Mouse (Mus musculus): ENCODE results near the gene Tagln. TPM values are rescaled to one million over a fixed set of nuclear protein-coding genes. Genes with fewer than 3 reads are reported as not detected.

The Tagln gene
- polyA plus RNA-seq, 1 experiment from 2014 or later, result 22.0 TPM

GRCm38 (mm10) chr9:45963577-45963976, 27.7 kb upstream of the Tagln start:
- H3K4me1 ChIP-seq (replicated peaks; ENCODE audit: control insufficient read depth, insufficient read depth, low read length), result no peaks in the 10 kb centered on the region
- H3K9ac ChIP-seq (ENCODE audit: low read length), result no peak overlapping the region
- no peak overlapping the region for H3K4me3 ChIP-seq (ENCODE audit: low read depth, low read length)
- peaks cover 18% of the 10 kb centered on the region for H3K36me3 ChIP-seq (ENCODE audit: control insufficient read depth, insufficient read depth, low read length)
- H3K9me3 ChIP-seq (ENCODE audit: control insufficient read depth, low read length), result no peaks in the 10 kb centered on the region
- H3K4me2 ChIP-seq (ENCODE audit: low read depth, low read length, severe bottlenecking), result no peak overlapping the region
- ATAC-seq (replicated peaks; ENCODE audit: low FRiP score), result no peak
- H3K27me3 ChIP-seq (ENCODE audit: control insufficient read depth, insufficient read depth, low read length), result no peaks in the 10 kb centered on the region
- WGBS, result 96% methylated on average over 6 of the region's 6 CpGs
- DNase-seq (ENCODE audit: low spot score), result no peak
- H3K27ac ChIP-seq (ENCODE audit: low read depth, low read length), result no peak overlapping the region

GRCm38 (mm10) chr9:45961855-45962254, 26.0 kb upstream of the Tagln start:
- ATAC-seq (replicated peaks; ENCODE audit: low FRiP score) (no peak), DNase-seq (ENCODE audit: low spot score) (no peak)
- Histone ChIP-seq H3K9ac (ENCODE audit: low read length) (no peak overlapping the region), H3K4me1 (replicated peaks; ENCODE audit: control insufficient read depth, insufficient read depth, low read length) (no peaks in the 10 kb centered on the region), H3K4me3 (ENCODE audit: low read depth, low read length) (no peak overlapping the region), H3K36me3 (ENCODE audit: control insufficient read depth, insufficient read depth, low read length) (peaks cover 12% of the 10 kb centered on the region), H3K9me3 (ENCODE audit: control insufficient read depth, low read length) (no peaks in the 10 kb centered on the region), H3K27me3 (ENCODE audit: control insufficient read depth, insufficient read depth, low read length) (no peaks in the 10 kb centered on the region), H3K27ac (ENCODE audit: low read depth, low read length) (no peak overlapping the region), H3K4me2 (ENCODE audit: low read depth, low read length, severe bottlenecking) (no peak overlapping the region)
- 92% methylated on average over 2 of the region's 2 CpGs for WGBS

- no peaks in the 10 kb centered on the region for H3K27me3 ChIP-seq (ENCODE audit: control insufficient read depth, insufficient read depth, low read length)
- WGBS, result 85% methylated on average over 7 of the region's 7 CpGs
- H3K27ac ChIP-seq (ENCODE audit: low read depth, low read length), result no peak overlapping the region
- no peak overlapping the region for H3K4me3 ChIP-seq (ENCODE audit: low read depth, low read length)
- no peaks in the 10 kb centered on the region for H3K9me3 ChIP-seq (ENCODE audit: control insufficient read depth, low read length)
- no peak overlapping the region for H3K9ac ChIP-seq (ENCODE audit: low read length)
- H3K36me3 ChIP-seq (ENCODE audit: control insufficient read depth, insufficient read depth, low read length), result peaks cover 9% of the 10 kb centered on the region
- no peak for DNase-seq (ENCODE audit: low spot score)
- peaks cover 3% of the 10 kb centered on the region; the same call in 1 of the 2 replicates for H3K4me1 ChIP-seq (replicated peaks; ENCODE audit: control insufficient read depth, insufficient read depth, low read length)
- no peak for ATAC-seq (replicated peaks; ENCODE audit: low FRiP score)
- H3K4me2 ChIP-seq (ENCODE audit: low read depth, low read length, severe bottlenecking), result no peak overlapping the region
These were observed 23.8 kb upstream of the Tagln start for GRCm38 (mm10) chr9:45959661-45960060.

- Histone ChIP-seq H3K27me3 (ENCODE audit: control insufficient read depth, insufficient read depth, low read length) (no peaks in the 10 kb centered on the region), H3K4me1 (replicated peaks; ENCODE audit: control insufficient read depth, insufficient read depth, low read length) (peaks cover 10% of the 10 kb centered on the region; the same call in 1 of the 2 replicates), H3K9me3 (ENCODE audit: control insufficient read depth, low read length) (no peaks in the 10 kb centered on the region), H3K4me3 (ENCODE audit: low read depth, low read length) (no peak overlapping the region), H3K4me2 (ENCODE audit: low read depth, low read length, severe bottlenecking) (no peak overlapping the region), H3K9ac (ENCODE audit: low read length) (no peak overlapping the region), H3K27ac (ENCODE audit: low read depth, low read length) (no peak overlapping the region; the same call in 1 of the 2 replicates), H3K36me3 (ENCODE audit: control insufficient read depth, insufficient read depth, low read length) (peaks cover 3% of the 10 kb centered on the region; the same call in 1 of the 2 replicates)
- DNase-seq (ENCODE audit: low spot score) (no peak), ATAC-seq (replicated peaks; ENCODE audit: low FRiP score) (no peak)
- 45% methylated on average over 4 of the region's 4 CpGs for WGBS
These were observed 23.0 kb upstream of the Tagln start for GRCm38 (mm10) chr9:45958851-45959250.

GRCm38 (mm10) chr9:45958023-45958670, 22.3 kb upstream of the Tagln start:
- Histone ChIP-seq H3K4me1 (replicated peaks; ENCODE audit: control insufficient read depth, insufficient read depth, low read length) (peaks cover 11% of the 10 kb centered on the region; the same call in 1 of the 2 replicates), H3K4me3 (ENCODE audit: low read depth, low read length) (no peak overlapping the region), H3K27me3 (ENCODE audit: control insufficient read depth, insufficient read depth, low read length) (no peaks in the 10 kb centered on the region), H3K27ac (ENCODE audit: low read depth, low read length) (no peak overlapping the region), H3K4me2 (ENCODE audit: low read depth, low read length, severe bottlenecking) (no peak overlapping the region), H3K36me3 (ENCODE audit: control insufficient read depth, insufficient read depth, low read length) (peaks cover 3% of the 10 kb centered on the region; the same call in 1 of the 2 replicates), H3K9ac (ENCODE audit: low read length) (no peak overlapping the region), H3K9me3 (ENCODE audit: control insufficient read depth, low read length) (no peaks in the 10 kb centered on the region)
- ATAC-seq (replicated peaks; ENCODE audit: low FRiP score) (no peak), DNase-seq (ENCODE audit: low spot score) (no peak)
- WGBS, result 79% methylated on average over 7 of the region's 7 CpGs

- peak; percentile 93 for ATAC-seq (replicated peaks; ENCODE audit: low FRiP score)
- H3K36me3 ChIP-seq (ENCODE audit: control insufficient read depth, insufficient read depth, low read length), result no peaks in the 10 kb centered on the region; the same call in 1 of the 2 replicates
- H3K4me2 ChIP-seq (ENCODE audit: low read depth, low read length, severe bottlenecking), result peak within 1 kb of the TSS; percentile 93
- peak; percentile 92 for DNase-seq (ENCODE audit: low spot score)
- peaks cover 11% of the 10 kb centered on the region; the same call in 1 of the 2 replicates for H3K4me1 ChIP-seq (replicated peaks; ENCODE audit: control insufficient read depth, insufficient read depth, low read length)
- H3K27ac ChIP-seq (ENCODE audit: low read depth, low read length), result peak within 1 kb of the TSS; percentile 71
- peak within 1 kb of the TSS; percentile 83 for H3K4me3 ChIP-seq (ENCODE audit: low read depth, low read length)
- WGBS, result under 1% methylated on average over 48 of the region's 48 CpGs
- peak within 1 kb of the TSS; percentile 86 for H3K9ac ChIP-seq (ENCODE audit: low read length)
- H3K9me3 ChIP-seq (ENCODE audit: control insufficient read depth, low read length), result no peaks in the 10 kb centered on the region
- H3K27me3 ChIP-seq (ENCODE audit: control insufficient read depth, insufficient read depth, low read length), result no peaks in the 10 kb centered on the region
These were observed 19.5 kb upstream of the Tagln start, which contains the start of gene Sidt2 for GRCm38 (mm10) chr9:45955107-45955963. Gene Sidt2, minus strand, starts transcription at chr9:45955258.

- Histone ChIP-seq H3K4me1 (replicated peaks; ENCODE audit: control insufficient read depth, insufficient read depth, low read length) (peaks cover 11% of the 10 kb centered on the region; the same call in 1 of the 2 replicates), H3K9me3 (ENCODE audit: control insufficient read depth, low read length) (no peaks in the 10 kb centered on the region), H3K36me3 (ENCODE audit: control insufficient read depth, insufficient read depth, low read length) (no peaks in the 10 kb centered on the region; the same call in 1 of the 2 replicates), H3K9ac (ENCODE audit: low read length) (peak overlapping the region; percentile 86), H3K4me3 (ENCODE audit: low read depth, low read length) (peak overlapping the region; percentile 83), H3K27ac (ENCODE audit: low read depth, low read length) (peak overlapping the region; percentile 71), H3K4me2 (ENCODE audit: low read depth, low read length, severe bottlenecking) (peak overlapping the region; percentile 93), H3K27me3 (ENCODE audit: control insufficient read depth, insufficient read depth, low read length) (no peaks in the 10 kb centered on the region)
- no peak for DNase-seq (ENCODE audit: low spot score)
- peak; percentile 53 for ATAC-seq (replicated peaks; ENCODE audit: low FRiP score)
- WGBS, result under 1% methylated on average over 61 of the region's 63 CpGs
These were observed 18.6 kb upstream of the Tagln start for GRCm38 (mm10) chr9:45954294-45955106.
